Mouse (Mus musculus) T-helper 2 cell (primary cell): ENCODE measurements at regions not wholly inside any gene's neighbourhood (a gene's known extent, or its start where the extent isn't known, plus 50 kb on each side); places are given as distances from the start of the nearest gene placed in this dataset.

ENCODE experiments used
- in situ Hi-C: fragments of 300-600 bp; cut with MboI, MseI; formaldehyde crosslinking; loops from one replicate; pipeline ENCODE4 v1.15.1; 2025; ENCODE audit warnings: high pct_unique_total_duplicates

DNA sequence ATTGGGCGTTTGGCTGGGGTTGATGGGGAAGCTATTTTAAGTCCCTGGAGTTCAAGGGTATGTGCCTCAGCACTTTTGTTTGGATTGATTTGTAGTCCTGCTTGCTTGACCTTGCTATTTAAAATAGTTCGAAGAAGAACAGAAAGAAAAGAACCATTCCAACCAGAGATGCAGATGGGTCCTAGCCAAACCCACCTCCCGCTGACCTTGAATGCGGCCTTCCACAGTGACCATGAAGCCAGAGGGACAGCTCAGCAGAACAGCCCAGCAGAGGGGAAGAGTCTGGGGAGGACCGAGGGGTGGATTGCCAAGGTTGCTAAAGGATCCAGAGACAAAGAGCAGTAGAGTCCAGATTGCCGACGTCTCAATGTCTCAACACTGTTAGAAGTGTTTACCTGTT is 76.6 kb upstream of the Zfp618 start:
- in situ Hi-C loops, result no loop called here

DNA sequence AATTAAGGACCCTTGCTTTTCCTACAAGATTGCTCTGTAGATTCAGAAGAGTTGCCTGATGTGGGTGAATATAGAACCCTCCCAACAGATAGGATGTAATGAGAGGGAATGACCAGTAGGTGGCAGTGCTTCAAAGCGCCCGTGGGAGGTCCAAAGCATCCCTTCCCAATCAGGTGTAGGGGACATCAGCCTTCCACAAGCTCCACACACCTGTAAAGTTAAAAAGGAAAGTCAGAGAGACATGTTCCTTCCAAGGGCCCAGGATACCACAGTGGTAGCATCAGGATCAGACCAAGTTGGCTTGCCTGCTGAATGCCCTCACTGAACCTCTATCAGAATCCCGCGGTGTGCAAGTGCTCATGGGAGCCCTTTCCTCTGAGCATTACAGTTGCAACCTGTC is 75.7 kb upstream of the Zfp618 start:
- in situ Hi-C loops, result loop anchor here (10.0 kb wide), 1 partner anchor 225 kb away; no protein-coding TSS in a partner anchor

DNA sequence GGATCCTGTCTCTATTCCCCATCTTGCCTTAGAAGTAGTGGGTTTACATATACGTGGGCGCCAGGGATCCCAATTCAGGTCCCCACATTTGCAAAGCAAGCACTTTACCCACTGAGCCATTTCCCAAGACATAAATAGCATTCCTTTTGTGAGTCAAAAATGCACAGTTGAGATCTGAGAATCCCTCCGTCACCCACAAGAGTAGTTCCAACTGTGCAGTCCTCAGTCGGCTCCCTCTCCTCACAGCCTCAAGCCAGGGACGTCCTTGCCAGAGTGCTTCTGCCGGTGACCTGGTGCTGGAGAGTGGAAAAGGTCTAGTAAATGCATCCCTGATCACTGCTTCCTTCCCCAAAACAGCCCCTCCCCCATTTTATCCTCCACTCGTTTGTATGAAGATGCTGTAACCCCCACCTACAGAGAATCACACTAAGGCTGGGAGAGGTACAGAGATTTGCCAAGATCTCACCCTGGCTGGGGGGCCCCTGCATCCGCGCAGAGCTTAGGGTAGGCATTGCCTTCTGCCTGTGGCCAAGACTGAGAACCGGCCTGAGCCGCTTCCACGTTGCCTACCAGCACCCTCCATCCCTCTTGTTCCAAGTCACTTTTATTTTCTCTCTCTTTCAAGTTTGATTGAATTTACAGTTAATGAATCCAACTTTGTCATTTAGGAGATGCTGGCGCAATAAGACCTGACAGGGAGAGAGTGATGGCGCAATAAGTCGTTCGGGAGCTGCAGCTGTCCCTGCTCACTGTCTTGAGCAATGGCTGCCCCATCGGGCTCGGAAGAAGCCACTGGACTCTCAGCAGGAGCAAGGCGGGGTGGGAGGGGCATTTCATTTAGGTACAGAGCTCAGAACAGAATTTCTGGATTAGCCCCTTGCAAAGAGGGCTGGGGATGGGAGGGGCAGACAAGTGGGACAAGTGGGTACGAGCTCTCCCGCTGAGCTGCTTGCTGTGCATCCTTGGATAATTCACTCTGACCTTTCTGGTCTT is 74.5 kb upstream of the Zfp618 start:
- in situ Hi-C loops, result loop anchor here (10.0 kb wide), 1 partner anchor 224 kb away; no protein-coding TSS in a partner anchor

DNA sequence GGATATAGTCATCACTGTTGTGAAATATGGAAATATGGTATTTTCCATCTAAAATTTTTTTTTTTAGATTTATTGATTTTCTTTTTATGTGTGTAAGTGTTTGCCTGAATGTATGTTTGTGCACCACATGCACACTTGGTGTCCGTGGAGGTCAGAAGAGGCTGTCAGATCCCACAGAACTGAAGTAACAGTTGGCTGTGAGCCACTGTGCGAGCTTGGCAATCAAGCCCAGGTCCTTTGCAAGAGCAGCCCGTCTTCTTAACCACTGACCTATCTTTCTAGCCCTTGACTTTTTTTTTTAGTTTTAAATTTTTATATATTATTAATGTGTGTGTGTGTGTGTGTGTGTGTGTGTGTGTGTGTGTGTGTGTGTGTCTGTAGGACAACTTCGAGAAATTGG is 52.5 kb upstream of the Zfp618 start:
- in situ Hi-C loops, result no loop called here
